Mouse (Mus musculus): ENCODE results near the gene Triml2.

Triml2 gene

DNA sequence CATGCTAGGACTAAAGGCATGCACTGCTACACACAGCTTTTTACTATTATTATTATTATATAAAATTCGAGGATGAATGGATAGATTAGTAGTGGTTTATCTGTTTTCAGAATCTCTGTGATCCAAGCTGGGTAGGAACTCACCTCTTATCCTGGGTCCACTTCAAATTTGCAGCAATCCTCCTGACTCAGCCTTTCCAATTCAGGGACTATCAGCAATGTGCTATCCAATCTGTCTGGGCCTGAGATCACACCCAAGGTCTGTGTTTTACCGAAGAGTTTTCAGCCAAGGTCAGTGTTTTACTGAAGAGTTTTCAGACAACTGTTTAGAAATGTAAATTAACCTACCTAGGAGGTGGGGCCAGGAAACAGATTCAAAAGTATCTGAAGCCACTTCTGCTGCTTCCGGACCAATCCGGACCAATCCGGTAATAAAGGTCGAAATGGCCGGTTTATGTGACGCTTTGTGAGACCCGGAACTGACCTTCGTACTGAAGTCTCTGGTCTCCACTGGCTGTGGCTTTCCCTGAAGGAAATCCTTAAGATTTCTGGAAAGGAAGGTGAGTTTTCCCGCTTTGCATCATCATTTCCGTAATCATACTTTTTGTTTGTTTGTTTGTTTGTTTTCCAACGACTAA, at the start of gene Triml2:
Triml2 (plus strand) TSS at position 488 of the 637 bp plus-strand sequence.
- no peak for DNase-seq (ENCODE audit: low spot score)

DNA sequence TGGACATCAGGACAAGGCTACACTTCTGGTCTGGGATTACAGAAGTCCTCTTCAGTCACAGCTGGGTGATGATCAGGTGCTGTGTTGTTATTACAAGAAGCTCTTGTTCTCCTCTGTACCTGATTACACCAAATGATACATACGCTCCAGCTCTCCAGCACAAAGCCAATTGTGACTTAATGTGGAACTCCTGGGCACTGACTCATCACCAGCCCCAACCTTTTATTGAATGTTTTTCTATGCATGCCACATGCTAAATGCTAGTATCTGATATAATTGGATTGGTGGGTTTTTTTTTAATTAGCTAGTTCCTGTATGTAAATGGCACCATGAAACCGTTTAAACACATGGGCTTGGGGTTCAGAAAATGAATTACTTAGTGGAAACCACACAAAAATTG, 39.0 kb upstream of the Triml2 start, which contains the start of gene Triml1:
Triml1 (minus strand) TSS at position 101 of the 400 bp plus-strand sequence.
- DNase-seq (ENCODE audit: low spot score) = no peak

- DNase-seq (ENCODE audit: low spot score) = no peak
These were observed 31.0 kb upstream of the Triml2 start for GRCm38 (mm10) chr8:43149307-43149706.

- no peak for DNase-seq (ENCODE audit: low spot score)
These were observed 17.1 kb upstream of the Triml2 start for GRCm38 (mm10) chr8:43163255-43163654.

DNA sequence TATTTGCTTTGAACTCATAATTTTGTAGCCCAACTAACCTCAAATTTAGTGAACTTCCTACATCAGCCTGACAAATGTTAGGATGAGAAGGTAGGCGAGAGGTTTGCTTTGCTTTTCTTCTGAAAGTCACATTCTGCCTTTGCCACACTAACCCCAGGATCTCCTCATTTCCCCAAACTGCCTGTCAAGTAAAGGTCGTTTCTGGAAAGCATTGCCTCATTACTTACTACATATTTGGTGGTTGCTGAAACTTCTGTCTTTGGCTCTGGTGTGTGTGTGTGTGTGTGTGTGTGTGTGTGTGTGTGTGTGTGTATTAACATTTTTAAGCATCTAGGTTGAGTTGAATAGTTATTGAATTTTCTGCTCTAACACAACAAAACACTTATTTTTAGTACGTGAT, 15.9 kb upstream of the Triml2 start:
- DNase-seq (ENCODE audit: low spot score) = no peak

- no peak for DNase-seq (ENCODE audit: low spot score)
These were observed 12.3 kb upstream of the Triml2 start for GRCm38 (mm10) chr8:43168083-43168482.

DNA sequence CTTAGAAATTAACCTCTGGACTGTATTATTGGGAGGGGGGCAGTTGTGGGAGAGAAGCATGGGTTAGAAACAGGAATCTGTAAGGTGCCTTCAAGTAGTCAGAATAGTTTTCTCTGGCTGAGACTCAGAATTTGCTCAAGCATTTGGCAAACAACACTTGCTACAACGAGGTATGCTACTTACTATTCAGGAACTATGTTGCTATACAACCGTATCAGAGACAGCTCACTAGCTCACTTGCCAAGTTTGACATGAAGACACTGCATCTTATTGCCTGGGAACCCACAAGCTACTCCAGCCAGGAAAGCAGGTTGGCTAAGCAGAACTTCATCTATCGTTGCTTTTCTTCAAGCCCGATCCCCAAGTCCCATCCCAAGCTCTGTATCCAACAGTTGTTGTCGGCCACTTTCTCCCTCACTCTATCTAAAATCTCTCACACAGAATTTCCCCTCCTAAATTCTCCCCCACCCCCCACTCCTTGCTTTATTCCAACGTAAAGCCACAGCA, 11.0 kb upstream of the Triml2 start:
- DNase-seq (ENCODE audit: low spot score) = peak; percentile 16

GRCm38 (mm10) chr8:43176766-43177486, 3.4 kb upstream of the Triml2 start:
- peak; percentile 16 for DNase-seq (ENCODE audit: low spot score)

- no peak for DNase-seq (ENCODE audit: low spot score)
These were observed 2.1 kb upstream of the Triml2 start for GRCm38 (mm10) chr8:43178263-43178662.

- peak; percentile 12 for DNase-seq (ENCODE audit: low spot score)
These were observed 1.2 kb upstream of the Triml2 start for GRCm38 (mm10) chr8:43179189-43179588.

- DNase-seq (ENCODE audit: low spot score) = no peak
These were observed 1.9 kb downstream of the Triml2 start for GRCm38 (mm10) chr8:43182281-43182680.

GRCm38 (mm10) chr8:43215554-43215953, 35.2 kb downstream of the Triml2 start:
- DNase-seq (ENCODE audit: low spot score) = no peak

- DNase-seq (ENCODE audit: low spot score) = no peak
These were observed 63.0 kb downstream of the Triml2 start for GRCm38 (mm10) chr8:43243326-43243725.

Data from lung, postnatal 25 days (tissue).